Mouse (Mus musculus): ENCODE results near the gene Olfr1110.
"Not testable (repeated sequence)": the region's sequence is repeated elsewhere in the genome, so short reads cannot be mapped to it uniquely, and the experiment has no call there.

Olfr1110 gene

GRCm38 (mm10) chr2:87140200-87140599 lies at the start of gene Olfr1110:
Gene Olfr1110, minus strand, starts transcription at chr2:87140300.
- no peak for DNase-seq (ENCODE audit: low spot score)

- no peak for DNase-seq (ENCODE audit: low spot score)
Measured at GRCm38 (mm10) chr2:87187498-87187897, 47.4 kb upstream of the Olfr1110 start, which contains the start of gene Olfr1112. Gene Olfr1112, plus strand, starts transcription at chr2:87187798.

GRCm38 (mm10) chr2:87167731-87168130 lies 27.6 kb upstream of the Olfr1110 start:
- DNase-seq (ENCODE audit: low spot score) = not testable (repeated sequence)

GRCm38 (mm10) chr2:87152524-87152923 lies 12.4 kb upstream of the Olfr1110 start, which contains the start of gene Olfr1111:
Gene Olfr1111, minus strand, starts transcription at chr2:87152624.
- DNase-seq (ENCODE audit: low spot score) = no peak

DNA sequence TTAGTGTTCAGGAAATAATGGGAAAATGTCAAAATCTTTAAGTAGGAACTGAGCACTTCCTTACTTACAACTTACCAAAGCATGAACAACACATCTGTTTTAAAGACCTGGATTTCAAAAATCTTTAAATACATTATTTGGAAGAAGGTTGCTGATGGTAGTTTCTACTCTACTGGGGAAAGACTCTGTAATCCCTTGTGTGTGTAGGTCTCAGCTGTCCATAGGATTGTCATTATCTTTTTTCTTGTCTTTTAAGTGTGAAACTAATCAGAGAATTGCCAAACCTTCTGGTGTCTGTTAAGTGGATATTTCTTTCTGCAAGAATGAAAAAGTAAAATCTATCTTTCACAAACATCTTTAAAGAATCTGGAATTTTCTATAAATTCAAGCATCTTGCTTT lies 25.6 kb downstream of the Olfr1110 start, which contains the start of gene Olfr259:
Gene Olfr259, minus strand, starts transcription at position 101 of the 400 bp plus-strand sequence.
- DNase-seq (ENCODE audit: low spot score) = no peak

DNA sequence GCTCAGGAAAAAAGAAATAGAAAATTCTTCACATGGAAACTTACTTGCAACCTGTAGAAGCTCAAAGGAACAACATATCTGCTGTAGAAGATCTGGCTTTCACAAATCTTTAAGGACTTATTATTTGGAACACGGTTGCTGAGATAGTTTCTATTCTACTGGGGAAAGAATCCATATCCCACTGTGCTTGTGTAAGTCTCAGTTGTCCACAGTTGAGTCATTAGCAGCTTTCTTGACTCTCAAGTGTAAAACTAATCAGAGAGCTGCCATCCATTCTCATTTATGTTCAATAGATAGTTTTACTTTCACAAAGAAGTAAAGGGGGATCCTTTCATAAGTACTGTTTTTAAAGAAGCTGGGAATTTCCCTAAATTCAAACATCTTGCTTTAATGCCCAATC lies 44.2 kb downstream of the Olfr1110 start, which contains the start of gene Olfr1109:
Gene Olfr1109, minus strand, starts transcription at position 101 of the 400 bp plus-strand sequence.
- DNase-seq (ENCODE audit: low spot score) = no peak

Measured in yolk sac, embryonic 10.5 days (tissue).